Mouse (Mus musculus) left cerebral cortex, adult 18-20 months (tissue): ENCODE results near the gene Tro. TPM values are rescaled to one million over a fixed set of nuclear protein-coding genes. Genes with fewer than 3 reads are reported as not detected.

Source experiments
- DNase-seq, 2 experiments: peaks; one replicate each; pipeline ENCODE4 v3.0.0; 2021 to 2022; ENCODE audit warnings: low spot score in 2 of 2, mixed read lengths in 1 of 2
- long read RNA-seq, 2 experiments: library from polyadenylated mRNA; stranded (forward); transcript quantifications; one replicate each; pipeline ENCODE4 v2.0.0; 2021
- total RNA-seq, 2 experiments: library from RNA; stranded (reverse); gene quantifications; 2 replicates each; pipeline ENCODE4 v1.2.3; 2021

The Tro gene
- 100 to 1,000 TPM; 147 TPM for total RNA-seq
- long read RNA-seq, experiment 1, full-length matches to known transcripts = 12 of 54 reads
- long read RNA-seq, experiment 1, partial matches to known transcripts = 23 of 54 reads
- long read RNA-seq, experiment 1, other reads (novel, unspliced or antisense) = 19 of 54 reads
- long read RNA-seq, experiment 2, full-length matches to known transcripts = 3 of 25 reads
- long read RNA-seq, experiment 2, partial matches to known transcripts = 6 of 25 reads
- long read RNA-seq, experiment 2, other reads (novel, unspliced or antisense) = 16 of 25 reads

- DNase-seq = peak; percentile 25 to 43
Measured at GRCm38 (mm10) chrX:150656908-150657796, at the start of gene Tro. Tro (minus strand) TSS chrX:150657583.

- DNase-seq = no peak
Measured at GRCm38 (mm10) chrX:150677505-150677904, 20.1 kb upstream of the Tro start.

GRCm38 (mm10) chrX:150662809-150663208 lies 5.4 kb upstream of the Tro start:
- DNase-seq = no peak

GRCm38 (mm10) chrX:150657797-150658118 lies 375 bp upstream of the Tro start:
- no peak for DNase-seq

GRCm38 (mm10) chrX:150656122-150656907 lies 1.1 kb downstream of the Tro start:
- DNase-seq = peak; percentile 30

- DNase-seq = no peak
Measured at GRCm38 (mm10) chrX:150636421-150636820, 21.0 kb downstream of the Tro start.

GRCm38 (mm10) chrX:150598882-150599281 lies 58.5 kb downstream of the Tro start:
- DNase-seq = no peak

Other genes starting within 250 kb of the Tro start
- 10 to 100 TPM; 35.4 to 39.0 TPM for gene Tmem29, start 198.4 kb downstream of the Tro start, total RNA-seq
- 1 to 10 TPM; 3.8 to 6.7 TPM for gene Alas2, start 110.2 kb downstream of the Tro start, total RNA-seq
- under 1 TPM; 0.77 to 0.98 TPM for gene Pfkfb1, start 69.4 kb downstream of the Tro start, total RNA-seq
- 10 to 100 TPM; 10.3 to 10.8 TPM for gene Apex2, start 67.7 kb downstream of the Tro start, total RNA-seq
- gene Maged2, start 156.8 kb upstream of the Tro start, total RNA-seq = 10 to 100 TPM; 46.7 to 54.0 TPM